Mouse (Mus musculus): ENCODE measurements at regions not wholly inside any gene's neighbourhood (a gene's known extent, or its start where the extent isn't known, plus 50 kb on each side); places are given as distances from the start of the nearest gene placed in this dataset.
"Not testable (repeated sequence)": the region's sequence is repeated elsewhere in the genome, so short reads cannot be mapped to it uniquely, and the experiment has no call there.

DNA sequence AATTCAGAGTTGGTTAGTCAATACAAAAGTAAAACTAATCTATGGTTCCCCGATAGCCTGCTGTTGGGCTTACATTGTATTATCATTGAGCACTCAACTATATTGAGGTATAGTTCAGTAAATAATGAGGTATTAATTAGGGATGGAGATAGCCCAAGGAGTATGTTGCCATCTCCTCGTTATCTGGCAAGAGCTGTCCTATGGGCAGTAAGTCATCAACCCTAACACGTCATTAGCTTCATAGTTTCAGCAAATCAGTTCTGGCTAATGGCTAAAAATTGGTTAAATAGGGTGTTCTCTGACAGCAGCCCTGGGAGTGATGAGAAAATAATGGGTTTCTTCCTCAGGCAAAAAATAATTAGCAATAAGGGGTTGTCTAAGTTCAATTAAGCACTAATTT is 236.4 kb upstream of the Pld5 start:
- DNase-seq (ENCODE audit: low spot score) = no peak
- intact Hi-C loops (cut with DNase I) = loop anchor here (10.0 kb wide), 1 partner anchor 173 kb away; no protein-coding TSS in a partner anchor

GRCm38 (mm10) chr1:176505441-176505840 is 230.3 kb upstream of the Pld5 start:
- no peak for DNase-seq (ENCODE audit: low spot score)
- intact Hi-C loops (cut with DNase I) = no loop called here

DNA sequence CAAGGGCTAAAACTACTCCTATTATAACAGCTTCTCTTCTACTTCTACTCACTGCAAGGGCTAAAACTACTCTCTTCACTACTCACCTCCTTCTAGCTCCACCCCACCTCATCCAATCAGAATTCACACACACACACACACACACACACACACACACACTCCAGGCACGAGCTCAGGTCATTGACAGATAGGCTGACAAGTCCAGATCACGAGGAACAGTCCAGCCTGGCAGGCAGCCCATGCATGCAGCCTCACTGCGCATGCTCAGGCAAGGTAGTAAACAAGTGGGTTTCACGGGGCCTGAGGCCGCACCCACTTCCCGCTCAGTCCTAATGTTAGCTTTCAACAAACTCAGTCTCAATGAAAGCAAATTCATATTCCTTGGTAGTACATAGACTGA is 229.6 kb upstream of the Pld5 start:
- DNase-seq (ENCODE audit: low spot score); intact Hi-C loops (cut with DNase I): not testable (repeated sequence)

DNA sequence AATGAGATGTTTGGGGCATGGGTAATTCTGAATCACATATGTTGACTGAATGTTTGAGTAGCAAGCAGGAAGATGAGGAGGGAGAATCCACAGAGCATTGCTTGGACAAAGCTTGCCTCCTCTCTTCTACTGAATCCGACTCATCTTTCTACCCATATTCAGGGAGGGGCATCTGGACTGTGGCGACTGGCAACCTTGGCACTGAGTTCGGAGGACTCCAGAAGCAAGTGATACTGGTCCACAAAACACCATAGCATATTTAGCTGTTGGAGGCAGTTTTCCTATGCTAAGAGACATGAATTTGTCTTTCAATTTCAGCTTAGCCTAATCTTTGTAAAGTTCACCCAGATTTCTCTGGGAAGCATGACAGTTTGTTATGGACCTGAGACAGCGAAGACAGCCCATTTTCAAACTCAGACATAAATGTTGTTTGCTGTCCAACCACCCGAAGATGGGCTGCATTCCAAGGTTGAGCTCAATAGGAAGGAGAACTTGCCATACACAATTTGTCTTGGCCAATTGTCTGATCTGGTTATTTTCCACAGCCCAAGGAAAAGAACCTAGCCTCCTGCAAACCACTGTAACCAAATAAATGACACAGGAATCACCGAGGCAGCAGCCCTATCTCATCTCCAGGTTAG is 224.0 kb upstream of the Pld5 start:
- no peak for DNase-seq (ENCODE audit: low spot score)
- intact Hi-C loops (cut with DNase I) = no loop called here

GRCm38 (mm10) chr1:176468560-176468959 is 193.4 kb upstream of the Pld5 start:
- intact Hi-C loops (cut with DNase I) = no loop called here
- no peak for DNase-seq (ENCODE audit: low spot score)

DNA sequence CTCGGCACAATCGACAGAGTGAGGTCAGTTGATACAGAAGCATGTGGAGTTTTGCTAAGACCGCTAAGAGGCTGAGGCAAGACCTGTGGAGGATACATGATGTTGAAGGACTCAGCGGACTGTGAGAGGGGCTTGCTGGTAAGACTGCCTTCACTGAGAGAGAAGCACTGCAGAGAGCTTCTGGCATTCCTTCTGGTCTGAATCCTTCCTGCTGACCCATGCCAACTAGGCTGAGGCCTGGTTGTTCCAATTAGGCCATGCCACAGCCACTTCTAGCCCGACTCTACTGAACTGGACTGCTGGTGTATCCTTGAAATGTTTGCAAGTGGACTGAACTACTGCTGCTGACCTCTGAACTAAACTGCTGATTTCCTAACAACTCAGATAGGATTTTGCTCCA is 187.0 kb upstream of the Pld5 start:
- no peak for DNase-seq (ENCODE audit: low spot score)
- intact Hi-C loops (cut with DNase I) = no loop called here

- intact Hi-C loops (cut with DNase I) = no loop called here
- no peak for DNase-seq (ENCODE audit: low spot score)
Observed at GRCm38 (mm10) chr1:176446735-176447134, 171.6 kb upstream of the Pld5 start.

- intact Hi-C loops (cut with DNase I) = no loop called here
- DNase-seq (ENCODE audit: low spot score) = no peak
Observed at GRCm38 (mm10) chr1:176443712-176444111, 168.6 kb upstream of the Pld5 start.

DNA sequence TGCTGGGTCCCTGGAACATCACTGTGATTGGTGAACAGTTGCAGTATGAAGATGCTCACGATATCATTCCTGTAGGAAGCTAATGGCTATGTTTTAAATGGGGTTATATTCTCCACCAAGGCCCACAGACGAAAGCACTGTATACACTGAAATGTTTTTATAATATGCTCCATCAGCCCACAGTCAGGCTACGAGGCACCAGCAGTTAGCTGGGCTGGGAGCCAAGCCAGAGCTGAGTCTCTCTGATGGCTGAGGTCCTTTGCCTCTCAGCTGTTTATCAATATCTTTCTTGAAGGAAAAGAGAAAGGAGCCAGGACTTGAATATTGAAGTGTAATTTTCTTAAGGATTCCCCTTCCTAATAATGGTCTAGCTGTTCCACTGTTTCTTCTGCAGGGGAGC is 165.1 kb upstream of the Pld5 start:
- no peak for DNase-seq (ENCODE audit: low spot score)
- intact Hi-C loops (cut with DNase I) = no loop called here

GRCm38 (mm10) chr1:176427835-176428234 is 152.7 kb upstream of the Pld5 start:
- intact Hi-C loops (cut with DNase I) = no loop called here

GRCm38 (mm10) chr1:176427046-176427445 is 151.9 kb upstream of the Pld5 start:
- intact Hi-C loops (cut with DNase I) = no loop called here
- DNase-seq (ENCODE audit: low spot score) = no peak

More at GRCm38 (mm10) chr1:176427835-176428234, 152.7 kb upstream of the Pld5 start:
- DNase-seq (ENCODE audit: low spot score) = no peak

DNA sequence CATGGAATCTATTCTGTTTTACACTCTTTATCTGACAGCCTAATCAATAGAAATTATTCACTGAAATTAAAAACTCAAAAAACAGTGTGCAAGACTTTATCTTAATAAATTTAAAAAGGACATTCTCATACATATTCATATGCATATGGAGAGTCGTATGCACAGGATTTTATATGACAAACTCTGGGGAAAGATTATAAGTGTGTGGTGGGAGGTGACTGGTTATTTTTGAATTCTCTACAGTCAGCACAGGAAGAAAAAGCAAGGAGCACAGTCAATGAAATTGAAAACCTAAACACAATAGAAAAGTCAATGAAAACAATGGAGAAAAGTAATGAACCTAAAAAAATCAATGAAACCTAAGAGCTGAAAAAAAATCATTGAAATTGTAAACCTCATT is 142.1 kb upstream of the Pld5 start:
- intact Hi-C loops (cut with DNase I) = no loop called here
- DNase-seq (ENCODE audit: low spot score) = no peak

GRCm38 (mm10) chr1:176404128-176404527 is 129.0 kb upstream of the Pld5 start:
- DNase-seq (ENCODE audit: low spot score) = no peak
- intact Hi-C loops (cut with DNase I) = no loop called here

DNA sequence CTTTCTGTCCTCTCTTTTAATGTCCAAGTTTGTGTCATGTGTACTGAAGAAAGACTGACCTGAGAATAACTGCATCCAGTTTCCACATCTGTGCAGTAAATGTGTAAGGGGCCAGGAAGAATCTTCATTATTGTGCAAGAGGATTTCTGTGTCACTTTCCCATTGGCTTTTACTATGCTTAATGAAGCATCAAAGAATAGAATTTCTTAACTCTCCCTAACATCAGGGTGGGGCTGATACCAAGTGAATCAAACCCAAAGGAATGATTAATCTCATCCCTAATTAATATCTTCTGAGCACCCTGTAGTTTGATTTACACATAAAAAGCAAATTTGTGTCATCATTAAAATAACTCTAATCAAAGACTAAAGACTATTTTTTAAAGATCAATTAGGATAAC is 104.5 kb upstream of the Pld5 start:
- intact Hi-C loops (cut with DNase I) = no loop called here
- DNase-seq (ENCODE audit: low spot score) = no peak

- DNase-seq (ENCODE audit: low spot score) = no peak
- intact Hi-C loops (cut with DNase I) = no loop called here
Observed at GRCm38 (mm10) chr1:176366900-176367299, 91.8 kb upstream of the Pld5 start.

DNA sequence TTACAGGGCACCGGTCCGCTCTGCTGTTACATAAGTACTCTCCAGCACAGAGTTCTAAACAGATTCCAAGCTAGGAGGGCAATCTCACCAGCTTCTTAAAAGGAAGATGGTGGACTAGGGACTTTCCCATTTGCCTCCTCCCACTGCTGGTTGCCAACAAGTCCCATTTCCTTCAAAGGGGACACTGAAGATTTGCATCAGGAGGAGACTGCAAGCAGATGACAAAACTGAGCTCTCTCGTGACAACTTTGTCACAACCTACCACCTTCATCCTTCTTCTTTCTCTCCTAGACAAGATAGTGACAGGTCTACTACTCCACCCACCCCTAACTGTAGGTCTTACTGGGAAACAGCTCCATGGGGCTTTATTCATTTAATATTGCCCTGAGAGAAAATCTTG is 85.8 kb upstream of the Pld5 start:
- no peak for DNase-seq (ENCODE audit: low spot score)
- intact Hi-C loops (cut with DNase I) = no loop called here

GRCm38 (mm10) chr1:176359992-176360724 is 85.0 kb upstream of the Pld5 start:
- no peak for DNase-seq (ENCODE audit: low spot score)
- intact Hi-C loops (cut with DNase I) = no loop called here

- intact Hi-C loops (cut with DNase I) = no loop called here
Observed at GRCm38 (mm10) chr1:176355342-176355741, 80.2 kb upstream of the Pld5 start.

GRCm38 (mm10) chr1:176354898-176355297 is 79.8 kb upstream of the Pld5 start:
- intact Hi-C loops (cut with DNase I) = no loop called here

More at GRCm38 (mm10) chr1:176355342-176355741, 80.2 kb upstream of the Pld5 start:
- DNase-seq (ENCODE audit: low spot score) = no peak

GRCm38 (mm10) chr1:176352706-176353105 is 77.6 kb upstream of the Pld5 start:
- DNase-seq (ENCODE audit: low spot score) = no peak
- intact Hi-C loops (cut with DNase I) = no loop called here

More at GRCm38 (mm10) chr1:176354898-176355297, 79.8 kb upstream of the Pld5 start:
- no peak for DNase-seq (ENCODE audit: low spot score)

- no peak for DNase-seq (ENCODE audit: low spot score)
- intact Hi-C loops (cut with DNase I) = no loop called here
Observed at GRCm38 (mm10) chr1:176349909-176350495, 74.9 kb upstream of the Pld5 start.
